Mouse (Mus musculus) left cerebral cortex, adult 6 months (tissue): ENCODE measurements around the gene Gm13287. TPM values are rescaled to one million over a fixed set of nuclear protein-coding genes. Genes with fewer than 3 reads are reported as not detected.

Source experiments
- long read RNA-seq, 2 experiments: library from polyadenylated mRNA; unstranded; transcript quantifications; one replicate each; pipeline ENCODE4 v2.0.0; 2019 to 2020
- polyA plus RNA-seq: library from polyadenylated mRNA; unstranded; fragments of <200 nt; fragmentation: Nextera tagmentation; gene quantifications from 2 replicates; pipeline ENCODE4 v1.2.3, GENCODE M21; 2021

Gene Gm13287
- not detected in 2 replicates for polyA plus RNA-seq
- long read RNA-seq, experiment 1 = 0 reads
- long read RNA-seq, experiment 2 = 0 reads

GRCm38 (mm10) chr4:88802954-88803353 is at the start of gene Gm13287:
Gm13287 (plus strand) TSS chr4:88803254.

GRCm38 (mm10) chr4:88754818-88755340 is 48.2 kb upstream of the Gm13287 start, which contains the start of gene Gm13271:
Gm13271 (plus strand) TSS chr4:88754868.

GRCm38 (mm10) chr4:88759610-88760268 is 43.3 kb upstream of the Gm13287 start, which contains the start of gene Gm13283:
Gm13283 (plus strand) TSS chr4:88760119.

DNA sequence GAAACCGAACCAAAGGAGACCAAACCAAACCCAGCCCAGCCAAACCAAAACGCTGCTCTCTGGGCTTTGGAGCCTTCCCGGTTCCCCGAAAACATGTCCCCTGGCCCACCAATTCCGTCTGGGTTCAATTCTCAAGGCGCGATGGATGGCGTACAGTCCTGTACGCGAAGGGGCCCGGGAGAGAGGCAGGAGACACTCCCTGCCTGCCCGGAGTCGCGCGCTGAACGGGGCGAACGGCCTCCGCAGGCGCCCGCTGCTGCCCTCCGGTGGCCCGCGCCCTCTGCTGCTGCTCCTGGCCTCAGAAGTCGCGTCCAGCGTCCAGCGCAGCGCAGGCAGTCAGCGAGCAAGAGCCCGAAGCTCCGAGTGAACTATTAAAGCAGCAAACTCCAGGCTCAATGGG is 29.5 kb upstream of the Gm13287 start, which contains the start of gene Gm13290:
TSS of gene Gm13290 (plus strand) at position 301 of the 400 bp plus-strand sequence.

GRCm38 (mm10) chr4:88776622-88777021 is 26.4 kb upstream of the Gm13287 start, which contains the start of gene Gm13289:
Gm13289 (plus strand) TSS chr4:88776922.

DNA sequence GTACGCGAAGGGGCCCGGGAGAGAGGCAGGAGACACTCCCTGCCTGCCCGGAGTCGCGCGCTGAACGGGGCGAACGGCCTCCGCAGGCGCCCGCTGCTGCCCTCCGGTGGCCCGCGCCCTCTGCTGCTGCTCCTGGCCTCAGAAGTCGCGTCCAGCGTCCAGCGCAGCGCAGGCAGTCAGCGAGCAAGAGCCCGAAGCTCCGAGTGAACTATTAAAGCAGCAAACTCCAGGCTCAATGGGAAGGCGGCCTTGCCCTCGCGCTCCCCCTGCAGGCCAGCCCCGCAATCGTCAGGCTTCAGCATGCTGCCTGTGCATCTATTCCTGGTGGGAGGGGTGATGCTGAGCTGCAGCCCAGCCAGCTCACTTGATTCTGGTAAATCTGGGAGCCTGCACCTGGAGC is 23.5 kb upstream of the Gm13287 start, which contains the start of gene Gm13272:
TSS of gene Gm13272 (plus strand) at position 301 of the 400 bp plus-strand sequence.

GRCm38 (mm10) chr4:88781831-88782230 is 21.2 kb upstream of the Gm13287 start, which contains the start of gene Ifnz:
Ifnz (plus strand) TSS chr4:88782131.

GRCm38 (mm10) chr4:88785409-88785808 is 17.6 kb upstream of the Gm13287 start, which contains the start of gene Gm13276:
Gm13276 (plus strand) TSS chr4:88785709.

GRCm38 (mm10) chr4:88788402-88788801 is 14.7 kb upstream of the Gm13287 start, which contains the start of gene Gm13277:
Gm13277 (plus strand) TSS chr4:88788632.

GRCm38 (mm10) chr4:88791250-88791649 is 11.8 kb upstream of the Gm13287 start, which contains the start of gene Gm13278:
Gm13278 (plus strand) TSS chr4:88791550.

GRCm38 (mm10) chr4:88793936-88794675 is 8.9 kb upstream of the Gm13287 start, which contains the start of gene Gm13275:
Gm13275 (plus strand) TSS chr4:88794487.

GRCm38 (mm10) chr4:88797097-88797496 is 6.0 kb upstream of the Gm13287 start, which contains the start of gene Gm13279:
Gm13279 (plus strand) TSS chr4:88797397.

GRCm38 (mm10) chr4:88799365-88799764 is 3.7 kb upstream of the Gm13287 start, which contains the start of gene Gm13285:
Gm13285 (plus strand) TSS chr4:88799665.

GRCm38 (mm10) chr4:88805231-88805630 is 2.2 kb downstream of the Gm13287 start, which contains the start of gene Gm13288:
Gm13288 (plus strand) TSS chr4:88805531.

GRCm38 (mm10) chr4:88815928-88816327 is 12.9 kb downstream of the Gm13287 start, which contains the start of gene Ifna7:
Ifna7 (plus strand) TSS chr4:88816228.

GRCm38 (mm10) chr4:88819659-88820058 is 16.6 kb downstream of the Gm13287 start, which contains the start of gene Ifna11:
Ifna11 (plus strand) TSS chr4:88819959.

DNA sequence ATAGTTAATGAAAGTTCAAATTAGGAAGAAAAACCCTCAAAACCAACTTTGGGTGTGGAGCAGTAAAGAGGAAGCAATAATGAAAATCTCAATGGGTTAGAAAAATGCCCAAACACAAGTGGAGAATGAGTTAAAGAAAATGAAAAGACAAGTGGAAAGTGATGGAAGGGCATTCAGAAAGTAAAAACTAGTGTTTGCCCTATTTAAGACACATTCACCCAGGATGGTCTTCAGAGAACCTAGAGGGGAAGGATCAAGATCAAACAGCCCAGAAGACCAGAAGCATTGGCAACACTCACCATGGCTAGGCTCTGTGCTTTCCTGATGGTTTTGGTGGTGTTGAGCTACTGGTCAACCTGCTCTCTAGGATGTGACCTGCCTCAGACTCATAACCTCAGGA is 24.1 kb downstream of the Gm13287 start, which contains the start of gene Ifna6:
TSS of gene Ifna6 (plus strand) at position 301 of the 400 bp plus-strand sequence.

DNA sequence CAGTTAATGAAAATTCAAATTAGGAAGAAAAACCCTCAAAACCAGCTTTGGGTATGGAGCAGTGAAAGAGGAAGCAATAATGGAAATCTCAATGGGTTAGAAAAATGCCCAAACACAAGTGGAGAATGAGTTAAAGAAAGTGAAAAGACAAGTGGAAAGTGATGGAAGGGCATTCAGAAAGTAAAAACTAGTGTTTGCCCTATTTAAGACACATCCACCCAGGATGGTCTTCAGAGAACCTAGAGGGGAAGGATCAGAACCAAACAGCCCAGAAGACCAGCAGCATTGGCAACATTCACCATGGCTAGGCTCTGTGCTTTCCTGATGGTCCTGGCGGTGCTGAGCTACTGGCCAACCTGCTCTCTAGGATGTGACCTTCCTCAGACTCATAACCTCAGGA is 32.2 kb downstream of the Gm13287 start, which contains the start of gene Ifna5:
TSS of gene Ifna5 (plus strand) at position 301 of the 400 bp plus-strand sequence.

DNA sequence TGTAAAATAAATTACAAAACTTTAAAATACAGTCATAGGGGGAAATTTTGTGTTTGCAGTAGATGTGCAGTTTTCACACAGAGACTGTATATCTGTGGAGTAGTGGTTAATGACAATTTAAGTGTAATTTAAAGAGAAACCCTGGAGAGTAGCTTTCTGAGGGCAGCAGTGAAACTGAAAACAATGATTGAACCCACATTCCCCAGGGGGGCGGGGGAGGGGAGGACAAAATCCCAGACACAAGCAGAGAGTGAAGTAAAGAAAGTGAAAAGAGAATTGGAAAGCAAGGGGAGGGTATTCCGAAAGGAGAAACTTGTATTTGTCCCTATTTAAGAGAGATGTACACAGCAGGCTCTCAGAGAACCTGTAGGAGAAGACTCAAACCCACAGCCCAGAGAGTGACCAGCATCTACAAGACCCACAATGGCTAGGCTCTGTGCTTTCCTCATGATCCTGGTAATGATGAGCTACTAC is 38.4 kb downstream of the Gm13287 start, which contains the start of gene Ifna4:
TSS of gene Ifna4 (plus strand) at position 424 of the 474 bp plus-strand sequence.

DNA sequence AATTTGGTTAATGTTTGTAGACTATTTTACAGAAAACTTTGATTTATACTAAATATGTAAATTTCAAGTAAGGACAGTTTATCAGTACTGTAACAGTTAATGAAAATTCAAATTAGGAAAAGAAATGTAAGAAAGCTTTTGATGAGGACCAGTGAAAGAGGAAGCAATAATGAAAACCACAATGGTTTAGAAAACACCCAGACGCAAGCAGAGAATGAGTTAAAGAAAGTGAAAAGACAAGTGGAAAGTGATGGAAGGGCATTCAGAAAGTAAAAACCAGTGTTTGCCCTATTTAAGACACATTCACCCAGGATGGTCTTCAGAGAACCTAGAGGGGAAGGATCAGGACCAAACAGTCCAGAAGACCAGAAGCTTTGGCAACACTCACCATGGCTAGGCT is 46.6 kb downstream of the Gm13287 start, which contains the start of gene Ifna1:
TSS of gene Ifna1 (plus strand) at position 390 of the 400 bp plus-strand sequence.

